Mouse (Mus musculus) C2C12 (cell line): Measurements from ENCODE around the gene Cd55b.

Experiments used
- CEBPB ChIP-seq: IDR thresholded peaks from one replicate; pipeline ENCODE4 v1.6.1; 2011; ENCODE audit warnings: low read depth, mild to moderate bottlenecking, control low read depth, moderate library complexity
- CTCF ChIP-seq: IDR thresholded peaks from one replicate; pipeline ENCODE4 v1.5.1; 2011; ENCODE audit not compliant: control insufficient read depth, insufficient read depth, insufficient read length
- FOSL1 ChIP-seq: IDR thresholded peaks from one replicate; pipeline ENCODE4 v1.8.0; 2011; ENCODE audit warnings: mild to moderate bottlenecking, low read length; ENCODE audit not compliant: poor library complexity, insufficient read depth, severe bottlenecking
- MAX ChIP-seq: IDR thresholded peaks from one replicate; pipeline ENCODE4 v1.6.1; 2011; ENCODE audit warnings: mild to moderate bottlenecking, control low read depth
- USF1 ChIP-seq: IDR thresholded peaks from one replicate; pipeline ENCODE4 v1.6.1; 2011; ENCODE audit warnings: low read depth, mild to moderate bottlenecking, control low read depth, moderate library complexity

DNA sequence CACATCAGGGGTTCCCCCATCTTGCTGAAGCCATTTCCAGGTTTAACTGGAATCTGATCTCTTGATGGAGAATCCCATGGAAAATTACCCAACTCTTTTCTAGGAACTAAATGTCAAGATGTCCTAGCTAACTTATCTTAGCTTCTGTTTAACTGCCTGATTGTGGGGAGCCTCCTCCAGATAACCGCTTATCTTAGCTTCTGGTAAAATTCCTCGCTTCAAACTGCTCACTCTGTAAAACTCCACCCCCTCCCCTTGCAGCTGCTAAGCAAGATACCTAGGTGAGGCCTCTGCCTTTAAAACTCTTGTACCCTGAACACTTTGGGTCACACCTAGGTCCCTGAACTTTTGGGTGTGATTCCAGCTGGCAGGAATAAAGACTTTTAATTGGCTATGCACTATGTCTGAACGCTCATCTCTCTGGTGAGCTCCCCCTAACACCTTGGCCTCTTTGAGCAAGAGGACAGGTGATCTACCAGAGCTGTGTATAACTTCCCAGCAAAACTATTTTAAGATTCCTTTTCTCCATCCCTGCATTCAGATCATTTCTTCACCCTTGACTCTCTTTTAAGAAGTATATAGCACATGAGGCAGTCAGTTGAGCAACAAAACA is 48.5 kb downstream of the Cd55b start:
- no peak for TF ChIP-seq USF1
- TF ChIP-seq CTCF = no peak
- TF ChIP-seq CEBPB = no peak
- no peak for TF ChIP-seq MAX
- TF ChIP-seq FOSL1 = no peak
